Mouse (Mus musculus) thymus, adult 2 months (tissue): ENCODE measurements around the gene Eno1.

Experiments
- CTCF ChIP-seq: fragments of 200-500 bp; IDR thresholded peaks from 2 replicates; pipeline ENCODE4 v1.5.1; 2012; ENCODE audit warnings: mild to moderate bottlenecking, control low read depth, low read length, moderate library complexity, borderline replicate concordance; ENCODE audit not compliant: control insufficient read depth, poor library complexity, insufficient read depth; ENCODE audit errors: extremely low read depth
- POLR2A ChIP-seq: fragments of 200-500 bp; IDR thresholded peaks from 2 replicates; pipeline ENCODE4 v1.6.1; 2012; ENCODE audit warnings: mild to moderate bottlenecking, low read length, control low read depth, moderate library complexity; ENCODE audit not compliant: control insufficient read depth, poor library complexity, insufficient read depth; ENCODE audit errors: extremely low read depth

- TF ChIP-seq CTCF (no peak), POLR2A (no peak)
Observed at GRCm38 (mm10) chr4:150283993-150284392, 47.5 kb downstream of the Eno1 start.
